Mouse (Mus musculus) erythroblast, embryonic 14.5 days (primary cell): ENCODE results near the gene Spint4. TPM values are rescaled to one million over a fixed set of nuclear protein-coding genes. Genes with fewer than 3 reads are reported as not detected.

Experiments
- H3K27me3 ChIP-seq: 2 replicates; pipeline ENCODE4 v1.6.1; 2012; ENCODE audit warnings: inconsistent platforms; ENCODE audit not compliant: control insufficient read depth
- H3K36me3 ChIP-seq: 2 replicates; pipeline ENCODE4 v1.6.1; 2012; ENCODE audit warnings: mild to moderate bottlenecking, inconsistent platforms; ENCODE audit not compliant: control insufficient read depth
- H3K4me1 ChIP-seq: 2 replicates; pipeline ENCODE4 v1.6.1; 2012; ENCODE audit warnings: inconsistent platforms; ENCODE audit not compliant: control insufficient read depth
- H3K4me3 ChIP-seq: replicated peaks from 2 replicates; pipeline ENCODE3; 2012; ENCODE audit warnings: moderate library complexity, mild to moderate bottlenecking, inconsistent platforms
- H3K9me3 ChIP-seq: 2 replicates; pipeline ENCODE4 v1.6.1; 2012; ENCODE audit warnings: low read length, inconsistent platforms, mixed read lengths; ENCODE audit not compliant: control insufficient read depth
- GATA1 ChIP-seq: IDR thresholded peaks from 2 replicates; pipeline ENCODE4 v1.6.1; 2012; ENCODE audit warnings: low read length, inconsistent platforms, mixed read lengths
- TAL1 ChIP-seq: IDR thresholded peaks from 3 replicates; pipeline ENCODE4 v1.6.1; 2012; ENCODE audit warnings: low read length, inconsistent platforms, mixed read lengths
- polyA plus RNA-seq: library from polyadenylated mRNA; stranded (reverse); fragments of >175 nt; gene quantifications from 2 replicates; pipeline ENCODE4 v1.2.3, GENCODE M21; 2012

The Spint4 gene
- polyA plus RNA-seq, 1 experiment = not detected

DNA sequence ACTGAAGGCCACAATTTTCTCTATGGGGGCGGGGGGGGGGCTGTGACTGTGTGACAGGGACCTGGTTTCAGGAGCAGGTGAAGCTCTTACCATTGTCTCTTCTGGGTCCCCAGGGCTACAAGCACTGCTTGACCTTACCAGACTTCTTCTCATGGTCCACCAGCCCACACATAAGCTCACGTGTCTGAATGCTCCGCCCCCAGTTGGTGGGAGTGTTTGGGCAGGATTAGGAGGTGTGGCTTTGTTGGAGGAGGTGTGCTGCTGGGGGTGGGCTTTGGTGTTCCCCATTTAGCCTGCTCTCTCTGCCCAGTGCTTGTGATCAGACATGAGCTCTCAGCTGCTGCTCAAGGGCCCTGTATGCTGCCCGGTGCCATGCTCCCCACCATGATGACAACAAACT is 25.0 kb downstream of the Spint4 start:
- Histone ChIP-seq H3K4me1 (no peaks in the 10 kb centered on the region), H3K9me3 (no peaks in the 10 kb centered on the region), H3K36me3 (no peaks in the 10 kb centered on the region), H3K27me3 (peaks cover 6% of the 10 kb centered on the region), H3K4me3 (no peak overlapping the region)
- no peak for TF ChIP-seq TAL1
- no peak for TF ChIP-seq GATA1

DNA sequence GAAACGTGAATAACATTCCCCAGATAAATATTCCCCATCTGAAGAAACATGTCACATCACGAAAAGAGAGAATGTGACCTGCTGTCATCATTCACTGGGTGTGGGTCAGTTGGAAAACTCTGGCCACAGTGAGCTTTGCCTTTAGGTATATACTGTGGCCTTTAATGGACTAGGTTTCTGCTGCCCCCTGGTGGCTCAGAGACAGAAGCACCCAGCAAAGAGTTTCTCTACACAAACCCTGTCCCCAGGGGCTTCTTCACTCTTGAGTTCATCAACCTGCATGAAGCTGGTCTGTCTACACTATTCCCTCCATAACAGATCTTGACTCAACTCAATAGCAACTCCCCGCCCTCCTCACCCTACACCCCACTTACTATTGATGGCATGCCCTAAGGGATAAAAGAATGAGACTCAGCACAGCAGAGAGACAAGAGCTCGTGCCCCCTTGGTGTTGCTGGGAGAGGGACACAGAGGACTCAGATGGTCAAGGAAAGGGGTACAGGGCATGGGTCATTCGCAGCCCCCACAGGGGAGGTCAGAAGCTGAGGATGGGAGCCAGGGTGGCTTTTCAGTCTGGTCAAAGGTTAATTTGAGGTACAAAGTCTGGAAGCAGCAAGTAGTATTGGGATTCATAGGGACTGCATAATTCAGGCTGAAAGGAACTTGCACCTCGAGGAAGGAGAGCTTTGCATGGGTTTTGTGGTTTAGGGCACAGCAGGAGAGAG is 27.8 kb downstream of the Spint4 start:
- no peaks in the 10 kb centered on the region; the same call in 1 of the 2 replicates for H3K4me1 ChIP-seq
- peaks cover 11% of the 10 kb centered on the region for H3K27me3 ChIP-seq
- no peak overlapping the region for H3K4me3 ChIP-seq
- H3K36me3 ChIP-seq = no peaks in the 10 kb centered on the region
- TF ChIP-seq TAL1 (no peak), GATA1 (no peak)
- no peaks in the 10 kb centered on the region for H3K9me3 ChIP-seq

DNA sequence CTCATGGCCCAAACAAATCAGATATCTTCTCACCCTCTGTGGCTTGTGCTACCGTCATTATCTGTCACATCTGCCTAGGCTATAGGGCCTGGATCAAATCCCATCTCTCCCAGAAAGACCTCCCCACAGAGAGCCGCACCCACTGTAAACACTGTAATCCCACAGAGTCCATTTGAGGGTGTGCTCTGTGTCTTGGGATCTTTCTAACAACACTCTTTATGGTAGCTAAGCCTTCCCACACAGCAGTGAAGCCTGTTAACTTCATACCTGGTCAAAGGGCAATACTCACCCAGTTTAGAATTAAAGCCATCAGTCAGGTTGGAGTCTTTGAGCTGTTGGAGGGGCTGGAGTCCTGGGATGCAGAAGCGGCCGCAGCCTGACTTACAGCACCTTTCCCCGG is 33.4 kb downstream of the Spint4 start:
- Histone ChIP-seq H3K9me3 (no peaks in the 10 kb centered on the region), H3K36me3 (no peaks in the 10 kb centered on the region)
- no peak for TF ChIP-seq GATA1
- TF ChIP-seq TAL1 = no peak

DNA sequence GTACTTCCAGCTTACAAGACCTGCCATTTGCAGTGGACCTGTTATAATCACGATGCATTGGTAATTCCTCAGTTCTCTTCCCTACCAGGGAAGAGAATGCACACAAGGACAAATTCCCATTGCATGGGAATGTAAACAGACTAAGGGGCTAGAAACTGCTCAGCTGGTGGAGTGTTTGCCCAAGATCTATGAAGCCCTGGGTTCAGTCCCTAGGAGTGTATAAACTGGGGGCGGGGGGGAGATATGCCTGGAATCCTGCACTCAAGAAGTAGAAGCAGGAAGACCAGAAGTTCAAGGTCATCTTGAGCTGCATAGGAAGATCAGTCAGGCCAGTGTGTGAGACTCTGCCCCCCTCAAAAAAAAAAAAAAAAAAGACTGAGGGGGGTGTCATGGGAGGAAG is 35.0 kb downstream of the Spint4 start:
- no peaks in the 10 kb centered on the region for H3K36me3 ChIP-seq
- H3K9me3 ChIP-seq = no peaks in the 10 kb centered on the region
- TF ChIP-seq TAL1 (no peak), GATA1 (no peak)
- peaks cover 1% of the 10 kb centered on the region; the same call in 1 of the 2 replicates for H3K4me1 ChIP-seq
- no peak overlapping the region for H3K4me3 ChIP-seq
- H3K27me3 ChIP-seq = peaks cover 35% of the 10 kb centered on the region

More for the DNA sequence above, 33.4 kb downstream of the Spint4 start:
- Histone ChIP-seq H3K27me3 (peaks cover 30% of the 10 kb centered on the region), H3K4me1 (peaks cover 1% of the 10 kb centered on the region; the same call in 1 of the 2 replicates), H3K4me3 (no peak overlapping the region)

DNA sequence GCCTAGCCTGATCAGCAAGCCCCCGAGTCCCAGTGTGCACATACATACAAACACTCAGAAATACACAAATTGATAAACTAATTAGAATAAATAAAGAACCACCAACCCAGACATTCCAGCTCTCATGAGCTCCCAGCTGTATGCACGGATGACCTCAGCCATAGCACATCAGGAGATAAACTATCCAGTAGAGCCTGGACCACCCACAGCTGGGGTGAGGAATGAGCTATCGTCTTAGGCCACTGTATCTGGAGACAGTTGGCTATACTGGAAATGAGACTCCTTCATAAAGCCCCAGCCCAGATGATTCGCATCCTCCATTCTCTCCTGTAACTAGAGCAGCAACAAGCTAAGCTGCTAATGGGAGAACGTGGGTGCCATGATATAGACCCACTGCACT is 36.5 kb downstream of the Spint4 start:
- Histone ChIP-seq H3K36me3 (no peaks in the 10 kb centered on the region), H3K27me3 (peaks cover 37% of the 10 kb centered on the region), H3K4me1 (peaks cover 1% of the 10 kb centered on the region), H3K4me3 (no peak overlapping the region), H3K9me3 (no peaks in the 10 kb centered on the region)
- no peak for TF ChIP-seq TAL1
- no peak for TF ChIP-seq GATA1

DNA sequence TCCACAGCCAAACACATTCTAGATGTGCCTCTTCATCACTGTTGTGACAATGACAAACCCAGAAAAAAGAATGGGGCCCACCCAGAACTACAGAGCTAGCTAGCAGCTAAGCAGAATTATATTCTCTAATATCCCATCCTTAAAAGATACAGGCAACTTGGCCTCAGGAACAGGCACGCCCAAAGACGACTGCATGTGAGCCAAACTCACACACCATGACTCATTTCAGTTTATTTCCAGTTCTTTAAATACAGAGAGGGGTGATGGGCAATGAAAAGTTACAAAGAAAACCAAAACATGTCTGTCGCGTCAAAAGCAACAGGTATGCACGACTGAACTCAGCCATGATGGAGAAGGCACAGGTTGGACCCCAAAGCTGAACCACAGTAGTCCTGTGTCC is 37.1 kb downstream of the Spint4 start:
- Histone ChIP-seq H3K4me1 (peaks cover 1% of the 10 kb centered on the region), H3K9me3 (no peaks in the 10 kb centered on the region), H3K27me3 (peaks cover 43% of the 10 kb centered on the region), H3K4me3 (no peak overlapping the region), H3K36me3 (no peaks in the 10 kb centered on the region)
- TF ChIP-seq TAL1 (no peak), GATA1 (no peak)

DNA sequence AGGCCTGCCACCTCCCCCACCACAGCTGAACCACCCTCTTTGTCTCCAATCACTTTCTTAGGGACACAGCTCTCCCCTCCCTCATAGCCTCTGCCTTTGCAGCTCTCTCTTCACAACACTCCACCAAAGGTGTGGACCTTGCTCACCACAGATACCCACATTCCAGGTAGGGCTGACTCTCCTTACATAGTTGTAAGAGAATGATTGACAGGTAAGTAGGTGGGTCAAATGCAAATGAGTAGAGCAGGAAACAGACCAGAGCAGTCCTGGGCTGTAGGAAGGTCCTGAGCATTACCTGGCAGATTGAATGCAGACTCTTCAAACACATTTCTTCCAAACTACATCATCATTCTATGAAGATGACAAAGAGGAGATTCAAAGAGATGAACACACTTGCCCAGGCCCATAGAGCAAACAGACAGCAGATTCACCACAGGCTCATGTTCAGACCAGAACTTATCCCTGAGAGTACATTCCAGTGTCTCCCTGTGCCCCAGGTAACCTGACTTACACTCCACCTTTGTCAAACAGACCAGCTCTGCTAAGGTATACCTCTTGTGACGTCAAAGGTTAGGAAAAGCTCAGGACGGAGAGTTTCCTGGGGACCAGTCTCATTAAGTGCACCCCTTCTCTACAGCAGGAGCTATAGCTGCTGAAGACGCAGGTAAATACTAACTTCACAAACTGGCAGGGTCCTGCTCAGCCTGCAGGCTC is 39.2 kb downstream of the Spint4 start:
- Histone ChIP-seq H3K9me3 (no peaks in the 10 kb centered on the region), H3K36me3 (no peaks in the 10 kb centered on the region), H3K4me3 (no peak overlapping the region), H3K4me1 (no peaks in the 10 kb centered on the region; the same call in 1 of the 2 replicates), H3K27me3 (peaks cover 46% of the 10 kb centered on the region)
- no peak for TF ChIP-seq TAL1
- no peak for TF ChIP-seq GATA1

DNA sequence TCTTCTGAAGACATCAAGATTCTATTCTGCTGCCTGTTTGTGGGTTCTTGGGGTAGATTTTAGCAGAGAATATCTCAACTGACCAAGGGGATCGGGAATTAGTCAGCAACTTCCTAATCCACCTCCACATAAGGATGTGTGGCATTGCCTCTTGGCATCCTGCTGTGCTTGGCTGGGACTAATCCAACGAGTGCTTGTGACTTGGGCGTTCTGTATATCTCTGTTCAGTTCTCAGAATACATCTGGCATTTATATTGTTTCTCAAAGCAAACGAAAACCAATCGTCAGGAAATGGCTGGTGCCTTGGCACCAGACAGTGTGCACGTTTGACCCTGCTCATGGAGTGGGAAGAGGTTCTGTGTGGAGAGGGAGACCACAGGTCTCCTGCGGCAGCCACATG is 41.6 kb downstream of the Spint4 start:
- H3K9me3 ChIP-seq = no peaks in the 10 kb centered on the region; the same call in 1 of the 2 replicates
- TF ChIP-seq TAL1 (no peak), GATA1 (no peak)
- peaks cover 9% of the 10 kb centered on the region for H3K4me1 ChIP-seq
- peaks cover 56% of the 10 kb centered on the region for H3K27me3 ChIP-seq
- no peak overlapping the region for H3K4me3 ChIP-seq
- no peaks in the 10 kb centered on the region for H3K36me3 ChIP-seq

DNA sequence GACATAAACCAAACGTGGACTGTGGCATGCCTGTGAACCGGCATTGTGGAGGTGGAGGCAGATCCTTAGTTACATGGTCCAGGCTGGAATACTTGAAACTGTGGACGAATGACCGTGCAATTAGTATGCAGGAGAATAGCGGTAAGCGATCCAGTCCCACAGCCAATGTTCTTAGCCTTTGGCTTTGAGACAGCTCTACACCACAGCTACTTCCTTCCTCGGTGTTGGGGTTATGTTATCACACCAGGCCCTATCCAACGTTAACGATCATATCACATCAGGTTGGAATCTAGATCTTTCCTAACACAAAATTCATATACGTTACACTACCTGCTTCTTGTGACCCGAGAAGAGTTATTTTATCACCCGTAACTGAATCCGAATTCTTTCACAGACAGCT is 46.7 kb downstream of the Spint4 start:
- peaks cover 40% of the 10 kb centered on the region for H3K27me3 ChIP-seq
- H3K9me3 ChIP-seq = no peaks in the 10 kb centered on the region; the same call in 1 of the 2 replicates
- H3K4me3 ChIP-seq = peak overlapping the region; percentile 91
- peaks cover 51% of the 10 kb centered on the region for H3K4me1 ChIP-seq
- H3K36me3 ChIP-seq = peaks cover 37% of the 10 kb centered on the region
- TF ChIP-seq GATA1 (no peak), TAL1 (no peak)
